Mouse (Mus musculus) frontal cortex, adult 2 months (tissue): Measurements from ENCODE around the gene Etfdh. TPM values are rescaled to one million over a fixed set of nuclear protein-coding genes. Genes with fewer than 3 reads are reported as not detected.

Experiments
- DNase-seq, 2 experiments: peaks; one replicate each; pipeline ENCODE4 v3.0.0; 2022; ENCODE audit warnings: low spot score in 1 of 2; ENCODE audit errors: extremely low spot score in 1 of 2
- polyA plus RNA-seq: library from polyadenylated mRNA; depleted of rRNA; stranded (reverse); fragments of >200 nt; gene quantifications from 2 replicates; pipeline ENCODE4 v1.2.3, GENCODE M21; 2012; rRNA removed

The Etfdh gene
- polyA plus RNA-seq, 1 experiment = 29.2 TPM

DNA sequence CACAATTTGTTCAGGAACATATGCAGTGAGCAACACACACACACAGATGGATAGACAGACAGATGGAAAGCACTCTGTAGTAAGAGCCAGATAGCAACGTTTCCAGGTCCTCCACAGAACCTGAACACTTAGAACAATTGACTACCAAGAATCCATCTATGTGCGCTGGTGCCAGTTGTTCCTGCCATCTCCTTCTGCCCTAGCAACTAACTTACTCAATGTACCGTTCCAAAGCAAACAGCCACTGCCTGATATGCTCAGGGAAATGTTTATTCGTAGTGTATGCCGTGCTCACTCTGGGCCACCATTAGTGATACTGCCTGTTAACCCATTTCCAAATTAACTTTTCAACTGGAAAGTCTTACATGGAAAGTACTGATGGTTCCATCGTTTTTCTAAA is 74.2 kb downstream of the Etfdh start:
- DNase-seq = no peak

Other genes starting within 250 kb of the Etfdh start
- gene Fnip2, start 61.7 kb downstream of the Etfdh start, polyA plus RNA-seq = 8.8 and 10.2 TPM in 2 replicates
- gene Ppid, start 38.2 kb downstream of the Etfdh start, polyA plus RNA-seq = 86.2 and 91.4 TPM in 2 replicates
- 1.9 and 2.2 TPM in 2 replicates for gene 4930579G24Rik, start 421 bp downstream of the Etfdh start, polyA plus RNA-seq
- gene Rxfp1, start 108.4 kb upstream of the Etfdh start, polyA plus RNA-seq = 9.5 and 11.8 TPM in 2 replicates
- 5.1 and 5.8 TPM in 2 replicates for gene Tmem144, start 223.3 kb upstream of the Etfdh start, polyA plus RNA-seq